In genomic region chr8:56315189-56315588, GRCm38 (mm10) we compare ENCODE assay signal across 22 mouse cellular contexts.
"Had no signal": no experiment of that assay in that cellular context is flagged by ENCODE, and none has a peak within 500 bp of the region (broad histone marks: within the 10 kb centered on the region; RNA-seq: fewer than 3 reads in every experiment).

No protein-coding gene starts in this region.

- H3K4me1 ChIP-seq: liver, embryonic 15.5 days; lung, embryonic 15.5 days; megakaryocyte, embryonic 14.5 days; neural tube, embryonic 13.5 days; neural tube, embryonic 15.5 days had no signal

- H3K9ac ChIP-seq: liver, embryonic 15.5 days; liver, postnatal 0 days; lung, embryonic 15.5 days; neural tube, embryonic 13.5 days; neural tube, embryonic 15.5 days had no signal

- ATAC-seq: liver, postnatal 0 days; lung, postnatal 0 days; midbrain, embryonic 16.5 days had no signal

- H3K27me3 ChIP-seq: liver, embryonic 15.5 days; lung, embryonic 15.5 days; megakaryocyte, embryonic 14.5 days; neural tube, embryonic 13.5 days; neural tube, embryonic 15.5 days had no signal

- H3K36me3 ChIP-seq: liver, embryonic 15.5 days; lung, embryonic 15.5 days; neural tube, embryonic 13.5 days; neural tube, embryonic 15.5 days had no signal

- DNase-seq: liver, postnatal 0 days; lung, adult 2 months; lung, postnatal 14 days; lung, postnatal 4 days; midbrain, embryonic 14.5 days; retina, postnatal 1 day; right cerebral cortex, adult 18-20 months; right cerebral cortex, postnatal 25 days; right cerebral cortex, postnatal 4 days; spleen, adult 18-20 months; thymus, adult 18-20 months; thymus, postnatal 14 days; thymus, postnatal 36 days had no signal

- H3K9me3 ChIP-seq: liver, embryonic 15.5 days; lung, embryonic 15.5 days; megakaryocyte, embryonic 14.5 days; neural tube, embryonic 13.5 days; neural tube, embryonic 15.5 days had no signal

- H3K4me2 ChIP-seq: liver, embryonic 15.5 days; lung, embryonic 15.5 days; midbrain, embryonic 11.5 days; neural tube, embryonic 13.5 days; neural tube, embryonic 15.5 days had no signal

- H3K27ac ChIP-seq: liver, embryonic 15.5 days; lung, embryonic 15.5 days; neural tube, embryonic 13.5 days; neural tube, embryonic 15.5 days had no signal

- H3K4me3 ChIP-seq: liver, embryonic 15.5 days; lung, embryonic 15.5 days; megakaryocyte, embryonic 14.5 days; myocyte; neural tube, embryonic 13.5 days; neural tube, embryonic 15.5 days had no signal
